Mouse (Mus musculus): ENCODE results near the gene St6galnac4. TPM values are rescaled to one million over a fixed set of nuclear protein-coding genes. Genes with fewer than 3 reads are reported as not detected.

Gene St6galnac4
- total and polyA plus RNA-seq, 3 experiments, result 16.2 to 25.2 (median 17.8) TPM

DNA sequence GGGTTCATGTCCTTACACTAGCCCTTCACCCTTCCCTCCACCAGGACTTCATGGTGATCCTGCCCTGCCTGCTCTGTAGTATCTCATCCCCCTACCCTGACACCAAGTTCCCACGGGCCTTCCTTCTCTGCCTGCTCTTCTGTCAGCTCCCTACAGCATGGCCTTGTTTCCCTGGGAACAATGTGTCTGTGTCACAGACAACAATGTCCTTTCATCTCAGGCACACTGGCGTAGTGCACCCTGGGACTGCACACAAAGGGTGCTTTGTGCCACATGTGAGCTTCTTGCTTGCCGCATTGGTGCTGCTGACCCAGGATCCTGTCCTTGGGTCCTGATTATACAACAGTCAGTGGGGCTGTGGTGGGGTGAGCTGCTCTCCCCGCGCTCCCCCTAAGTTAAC lies 27.3 kb upstream of the St6galnac4 start:
- WGBS, result 72% methylated on average over 5 of the region's 5 CpGs
- H3K36me3 ChIP-seq (ENCODE audit: control insufficient read depth, insufficient read depth, low read length), result no peaks in the 10 kb centered on the region
- no peaks in the 10 kb centered on the region; the same call in 1 of the 2 replicates for H3K79me2 ChIP-seq (replicated peaks; ENCODE audit: control insufficient read depth, insufficient read depth, low read length)
- no peak for TF ChIP-seq EP300 (IDR thresholded peaks at IDR 0.05; ENCODE audit: insufficient read depth, low read depth, low read length)
- TF ChIP-seq CTCF (IDR thresholded peaks at IDR 0.05), result no peak
- no peak for TF ChIP-seq POLR2A (IDR thresholded peaks at IDR 0.05; ENCODE audit: insufficient read depth, low read depth, low read length)
- intact Hi-C loops (cut with DNase I), result no loop called here
- H3K9ac ChIP-seq (ENCODE audit: low read depth, low read length), result no peak overlapping the region
- no peak for DNase-seq
- H3K27ac ChIP-seq, result no peak overlapping the region
- no peak overlapping the region for H3K4me3 ChIP-seq
- no peaks in the 10 kb centered on the region for H3K27me3 ChIP-seq (ENCODE audit: control insufficient read depth, insufficient read depth, low read length)
- H3K4me1 ChIP-seq (ENCODE audit: control insufficient read depth, insufficient read depth, low read length), result no peaks in the 10 kb centered on the region

DNA sequence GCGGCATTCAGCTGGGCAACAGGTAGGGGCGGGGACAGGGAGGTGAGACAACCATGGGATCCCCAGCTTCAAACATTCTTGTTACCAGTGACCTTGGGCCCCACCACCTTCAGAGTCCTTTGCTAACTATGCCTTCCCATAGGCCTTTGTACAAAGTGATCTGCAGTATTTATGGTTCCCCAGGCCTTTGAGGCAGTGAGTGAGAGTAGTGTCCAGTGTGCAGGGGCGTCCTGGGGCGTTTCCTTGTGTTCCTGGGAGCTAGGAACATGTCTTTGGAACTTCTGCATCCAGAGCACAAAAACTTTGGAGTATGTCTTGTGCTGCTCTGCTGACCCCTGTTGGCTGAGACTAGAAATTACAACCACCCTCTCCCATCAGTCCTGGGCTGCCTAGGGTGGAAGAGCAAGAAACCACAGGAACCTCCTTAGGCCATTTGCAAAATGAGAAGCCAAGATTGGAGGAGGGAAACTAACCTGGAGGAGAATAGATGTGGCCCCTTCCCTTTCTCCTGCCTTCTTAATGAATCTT lies 20.3 kb upstream of the St6galnac4 start:
- no peak overlapping the region for H3K4me3 ChIP-seq
- H3K9ac ChIP-seq (ENCODE audit: low read depth, low read length), result no peak overlapping the region
- WGBS, result 32% methylated on average over 4 of the region's 4 CpGs
- TF ChIP-seq EP300 (IDR thresholded peaks at IDR 0.05; ENCODE audit: insufficient read depth, low read depth, low read length) (peak; percentile 98), CTCF (IDR thresholded peaks at IDR 0.05) (peak; percentile 92), POLR2A (IDR thresholded peaks at IDR 0.05; ENCODE audit: insufficient read depth, low read depth, low read length) (no peak)
- H3K79me2 ChIP-seq (replicated peaks; ENCODE audit: control insufficient read depth, insufficient read depth, low read length), result no peaks in the 10 kb centered on the region
- no peaks in the 10 kb centered on the region for H3K27me3 ChIP-seq (ENCODE audit: control insufficient read depth, insufficient read depth, low read length)
- DNase-seq, result peak; percentile 70 to 72
- no peaks in the 10 kb centered on the region for H3K36me3 ChIP-seq (ENCODE audit: control insufficient read depth, insufficient read depth, low read length)
- no peak overlapping the region for H3K27ac ChIP-seq
- no peaks in the 10 kb centered on the region; the same call in 1 of the 2 replicates for H3K4me1 ChIP-seq (ENCODE audit: control insufficient read depth, insufficient read depth, low read length)
- intact Hi-C loops (cut with DNase I), result loop anchor here (1.0 kb wide), 3 partner anchors 29 to 162 kb away; no protein-coding TSS in a partner anchor

DNA sequence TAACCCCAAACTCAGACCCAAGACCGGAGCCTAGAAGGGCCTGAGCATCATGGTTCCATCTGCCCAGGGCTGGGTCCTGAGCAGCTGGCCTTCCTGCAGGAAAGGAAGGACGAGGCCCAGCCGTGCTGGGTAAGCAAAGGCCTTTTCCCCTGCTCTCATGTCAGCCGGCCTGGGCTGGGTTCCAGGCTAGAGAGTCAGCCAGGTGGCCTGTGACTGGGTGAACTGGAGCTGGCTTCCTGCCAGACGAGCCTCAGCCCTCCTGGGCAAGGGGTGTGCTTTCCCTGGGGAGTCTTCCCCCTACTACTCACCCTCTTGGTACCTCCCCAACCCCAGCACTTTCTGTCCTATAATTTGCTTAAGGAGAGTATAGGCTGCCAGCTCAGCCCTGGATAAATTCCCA lies 18.7 kb upstream of the St6galnac4 start:
- WGBS, result 46% methylated on average over 5 of the region's 5 CpGs
- Histone ChIP-seq H3K36me3 (ENCODE audit: control insufficient read depth, insufficient read depth, low read length) (no peaks in the 10 kb centered on the region), H3K4me1 (ENCODE audit: control insufficient read depth, insufficient read depth, low read length) (no peaks in the 10 kb centered on the region; the same call in 1 of the 2 replicates), H3K27me3 (ENCODE audit: control insufficient read depth, insufficient read depth, low read length) (no peaks in the 10 kb centered on the region), H3K9ac (ENCODE audit: low read depth, low read length) (no peak overlapping the region), H3K27ac (no peak overlapping the region), H3K79me2 (replicated peaks; ENCODE audit: control insufficient read depth, insufficient read depth, low read length) (no peaks in the 10 kb centered on the region), H3K4me3 (no peak overlapping the region)
- DNase-seq, result peak in 1 of 2 experiments; percentile 51
- intact Hi-C loops (cut with DNase I), result no loop called here
- TF ChIP-seq CTCF (IDR thresholded peaks at IDR 0.05) (no peak), EP300 (IDR thresholded peaks at IDR 0.05; ENCODE audit: insufficient read depth, low read depth, low read length) (no peak), POLR2A (IDR thresholded peaks at IDR 0.05; ENCODE audit: insufficient read depth, low read depth, low read length) (no peak)

DNA sequence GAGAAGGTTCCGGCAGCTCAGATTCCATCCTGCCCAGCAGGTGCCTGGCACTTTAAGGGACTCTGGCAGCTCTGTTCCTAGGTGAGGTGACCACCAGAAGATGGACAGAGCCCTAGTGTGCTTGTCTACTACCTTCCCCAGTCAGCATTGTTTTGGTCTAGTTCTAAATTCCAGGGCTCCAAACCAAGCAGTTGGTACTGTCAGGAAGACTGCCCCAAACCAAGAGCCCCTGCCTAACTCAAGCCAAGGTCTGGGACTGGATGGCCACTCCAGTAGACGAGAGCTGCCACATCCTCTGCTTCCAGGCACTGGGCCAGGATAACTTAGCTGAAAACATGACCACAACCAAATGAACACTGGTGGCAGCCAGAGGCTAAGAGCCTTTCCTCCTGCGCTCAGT lies 18.0 kb upstream of the St6galnac4 start:
- no peak overlapping the region for H3K4me3 ChIP-seq
- no peaks in the 10 kb centered on the region; the same call in 1 of the 2 replicates for H3K4me1 ChIP-seq (ENCODE audit: control insufficient read depth, insufficient read depth, low read length)
- H3K36me3 ChIP-seq (ENCODE audit: control insufficient read depth, insufficient read depth, low read length), result no peaks in the 10 kb centered on the region
- TF ChIP-seq CTCF (IDR thresholded peaks at IDR 0.05) (no peak), POLR2A (IDR thresholded peaks at IDR 0.05; ENCODE audit: insufficient read depth, low read depth, low read length) (no peak), EP300 (IDR thresholded peaks at IDR 0.05; ENCODE audit: insufficient read depth, low read depth, low read length) (no peak)
- no peaks in the 10 kb centered on the region for H3K79me2 ChIP-seq (replicated peaks; ENCODE audit: control insufficient read depth, insufficient read depth, low read length)
- H3K9ac ChIP-seq (ENCODE audit: low read depth, low read length), result no peak overlapping the region
- H3K27ac ChIP-seq, result no peak overlapping the region
- intact Hi-C loops (cut with DNase I), result no loop called here
- WGBS, result 56% methylated on average over 3 of the region's 3 CpGs
- DNase-seq, result no peak
- H3K27me3 ChIP-seq (ENCODE audit: control insufficient read depth, insufficient read depth, low read length), result no peaks in the 10 kb centered on the region

DNA sequence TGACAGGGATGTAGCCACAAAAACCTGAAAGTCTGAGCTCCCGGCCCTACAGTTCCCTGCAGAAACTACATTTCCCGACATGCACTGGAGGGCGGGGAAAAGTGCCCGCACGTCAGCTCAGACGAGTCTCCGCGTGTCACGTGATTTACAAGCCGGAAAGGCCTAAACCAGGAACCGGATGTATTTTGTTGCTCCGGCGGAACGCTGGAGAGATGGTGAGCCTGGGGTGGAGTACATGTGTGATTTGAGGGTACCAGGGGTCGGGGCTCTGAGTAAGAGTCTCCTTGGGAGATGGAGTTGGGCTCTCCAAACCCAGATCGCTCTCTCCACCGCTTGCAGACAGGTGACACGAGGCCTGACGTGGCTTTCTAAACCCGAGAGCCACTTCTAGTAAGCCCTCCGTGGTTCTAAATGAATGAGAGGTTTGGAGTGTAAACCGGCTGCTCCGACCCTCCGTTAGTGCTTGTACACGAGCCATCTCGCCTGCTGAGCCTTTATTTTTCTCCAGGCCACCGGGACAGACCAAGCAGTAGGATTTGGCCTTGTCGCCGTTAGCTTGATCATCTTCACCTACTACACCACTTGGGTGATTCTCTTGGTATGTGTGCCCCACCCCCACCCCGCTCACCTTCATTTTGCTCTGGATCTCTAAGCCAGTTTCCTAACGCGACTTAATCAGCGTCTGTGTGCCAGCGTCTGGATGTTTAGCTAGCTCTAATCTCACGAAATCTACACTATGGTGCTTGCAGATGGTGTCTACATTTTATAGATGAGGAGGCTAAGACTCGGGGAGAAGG lies 16.0 kb upstream of the St6galnac4 start, which contains the start of gene Dpm2:
Gene Dpm2 (plus strand): TSS at position 161 of the 797 bp plus-strand sequence.
- Histone ChIP-seq H3K9ac (ENCODE audit: low read depth, low read length) (peak within 1 kb of the TSS; percentile 43), H3K79me2 (replicated peaks; ENCODE audit: control insufficient read depth, insufficient read depth, low read length) (no peaks in the 10 kb centered on the region), H3K27me3 (ENCODE audit: control insufficient read depth, insufficient read depth, low read length) (no peaks in the 10 kb centered on the region), H3K27ac (peak within 1 kb of the TSS; percentile 85), H3K4me3 (peak within 1 kb of the TSS; percentile 80), H3K36me3 (ENCODE audit: control insufficient read depth, insufficient read depth, low read length) (no peaks in the 10 kb centered on the region), H3K4me1 (ENCODE audit: control insufficient read depth, insufficient read depth, low read length) (no peaks in the 10 kb centered on the region; the same call in 1 of the 2 replicates)
- TF ChIP-seq CTCF (IDR thresholded peaks at IDR 0.05) (peak; percentile 39), EP300 (IDR thresholded peaks at IDR 0.05; ENCODE audit: insufficient read depth, low read depth, low read length) (peak; percentile 65; the same call in 1 of the 2 replicates), POLR2A (IDR thresholded peaks at IDR 0.05; ENCODE audit: insufficient read depth, low read depth, low read length) (peak; percentile 98)
- intact Hi-C loops (cut with DNase I), result loop anchor here (5.0 kb wide), 1 partner anchor 186 kb away; the partner anchor contains the start of gene Tor2a
- 1% methylated on average over 36 of the region's 36 CpGs for WGBS
- DNase-seq, result peak; percentile 90 to 92
